Mouse (Mus musculus): ENCODE measurements around the gene Spata31d1c. TPM values are rescaled to one million over a fixed set of nuclear protein-coding genes. Genes with fewer than 3 reads are reported as not detected.

Spata31d1c gene
- polyA plus RNA-seq (2015; fragmentation: Nextera tagmentation; extraction: Ambion mirVana) = not detected in 2 replicates

GRCm38 (mm10) chr13:65032758-65033157 is at the start of gene Spata31d1c:
Spata31d1c (plus strand) TSS chr13:65033058.
- no peaks in the 10 kb centered on the region for H3K36me3 ChIP-seq (ENCODE audit: control insufficient read depth, insufficient read depth, low read length)
- no peaks in the 10 kb centered on the region for H3K4me1 ChIP-seq (ENCODE audit: control insufficient read depth, insufficient read depth, low read depth, low read length)
- H3K4me2 ChIP-seq (ENCODE audit: low read length) = no peak within 1 kb of the TSS
- no peak within 1 kb of the TSS for H3K9ac ChIP-seq (ENCODE audit: low read depth, low read length)
- no peaks in the 10 kb centered on the region for H3K27me3 ChIP-seq (replicated peaks; ENCODE audit: control insufficient read depth, insufficient read depth, low read length)
- ATAC-seq = no peak
- H3K4me3 ChIP-seq (ENCODE audit: low read length) = no peak within 1 kb of the TSS
- H3K27ac ChIP-seq (ENCODE audit: low read depth, low read length) = no peak within 1 kb of the TSS
- H3K9me3 ChIP-seq (ENCODE audit: control insufficient read depth, low read length) = no peaks in the 10 kb centered on the region

GRCm38 (mm10) chr13:64988828-64989227 is 44.0 kb upstream of the Spata31d1c start:
- H3K9ac ChIP-seq (ENCODE audit: low read depth, low read length) = no peak overlapping the region
- no peak overlapping the region for H3K4me3 ChIP-seq (ENCODE audit: low read length)
- H3K9me3 ChIP-seq (ENCODE audit: control insufficient read depth, low read length) = no peaks in the 10 kb centered on the region
- no peak overlapping the region for H3K27ac ChIP-seq (ENCODE audit: low read depth, low read length)
- no peaks in the 10 kb centered on the region for H3K36me3 ChIP-seq (ENCODE audit: control insufficient read depth, insufficient read depth, low read length)
- no peaks in the 10 kb centered on the region for H3K27me3 ChIP-seq (replicated peaks; ENCODE audit: control insufficient read depth, insufficient read depth, low read length)
- H3K4me2 ChIP-seq (ENCODE audit: low read length) = no peak overlapping the region
- ATAC-seq = no peak
- H3K4me1 ChIP-seq (ENCODE audit: control insufficient read depth, insufficient read depth, low read depth, low read length) = no peaks in the 10 kb centered on the region

GRCm38 (mm10) chr13:65005414-65005813 is 27.4 kb upstream of the Spata31d1c start:
- H3K4me1 ChIP-seq (ENCODE audit: control insufficient read depth, insufficient read depth, low read depth, low read length) = no peaks in the 10 kb centered on the region
- H3K9me3 ChIP-seq (ENCODE audit: control insufficient read depth, low read length) = no peaks in the 10 kb centered on the region
- no peak overlapping the region for H3K9ac ChIP-seq (ENCODE audit: low read depth, low read length)
- no peaks in the 10 kb centered on the region for H3K27me3 ChIP-seq (replicated peaks; ENCODE audit: control insufficient read depth, insufficient read depth, low read length)
- no peak overlapping the region for H3K4me2 ChIP-seq (ENCODE audit: low read length)
- H3K27ac ChIP-seq (ENCODE audit: low read depth, low read length) = no peak overlapping the region
- H3K36me3 ChIP-seq (ENCODE audit: control insufficient read depth, insufficient read depth, low read length) = no peaks in the 10 kb centered on the region
- no peak overlapping the region for H3K4me3 ChIP-seq (ENCODE audit: low read length)
- ATAC-seq = no peak

GRCm38 (mm10) chr13:65006760-65007159 is 26.1 kb upstream of the Spata31d1c start:
- no peak for ATAC-seq
- 84% methylated on average over 1 of the region's 1 CpGs for WGBS

GRCm38 (mm10) chr13:65007971-65008370 is 24.9 kb upstream of the Spata31d1c start:
- 70% methylated on average over 1 of the region's 1 CpGs for WGBS
- H3K9ac ChIP-seq (ENCODE audit: low read depth, low read length) = no peak overlapping the region
- no peak overlapping the region for H3K4me2 ChIP-seq (ENCODE audit: low read length)
- no peak overlapping the region for H3K4me3 ChIP-seq (ENCODE audit: low read length)
- H3K9me3 ChIP-seq (ENCODE audit: control insufficient read depth, low read length) = no peaks in the 10 kb centered on the region
- H3K27ac ChIP-seq (ENCODE audit: low read depth, low read length) = no peak overlapping the region
- H3K27me3 ChIP-seq (replicated peaks; ENCODE audit: control insufficient read depth, insufficient read depth, low read length) = no peaks in the 10 kb centered on the region
- no peak for ATAC-seq
- H3K4me1 ChIP-seq (ENCODE audit: control insufficient read depth, insufficient read depth, low read depth, low read length) = no peaks in the 10 kb centered on the region
- no peaks in the 10 kb centered on the region for H3K36me3 ChIP-seq (ENCODE audit: control insufficient read depth, insufficient read depth, low read length)

More at GRCm38 (mm10) chr13:65006760-65007159, 26.1 kb upstream of the Spata31d1c start:
- no peak overlapping the region for H3K4me3 ChIP-seq (ENCODE audit: low read length)
- no peak overlapping the region for H3K4me2 ChIP-seq (ENCODE audit: low read length)
- H3K27ac ChIP-seq (ENCODE audit: low read depth, low read length) = no peak overlapping the region
- no peaks in the 10 kb centered on the region for H3K36me3 ChIP-seq (ENCODE audit: control insufficient read depth, insufficient read depth, low read length)
- no peak overlapping the region for H3K9ac ChIP-seq (ENCODE audit: low read depth, low read length)
- no peaks in the 10 kb centered on the region for H3K9me3 ChIP-seq (ENCODE audit: control insufficient read depth, low read length)
- no peaks in the 10 kb centered on the region for H3K4me1 ChIP-seq (ENCODE audit: control insufficient read depth, insufficient read depth, low read depth, low read length)
- H3K27me3 ChIP-seq (replicated peaks; ENCODE audit: control insufficient read depth, insufficient read depth, low read length) = no peaks in the 10 kb centered on the region

GRCm38 (mm10) chr13:65011052-65011738 is 21.7 kb upstream of the Spata31d1c start:
- Histone ChIP-seq H3K36me3 (ENCODE audit: control insufficient read depth, insufficient read depth, low read length) (no peaks in the 10 kb centered on the region), H3K4me3 (ENCODE audit: low read length) (no peak overlapping the region), H3K9me3 (ENCODE audit: control insufficient read depth, low read length) (no peaks in the 10 kb centered on the region), H3K27ac (ENCODE audit: low read depth, low read length) (no peak overlapping the region), H3K4me1 (ENCODE audit: control insufficient read depth, insufficient read depth, low read depth, low read length) (no peaks in the 10 kb centered on the region), H3K4me2 (ENCODE audit: low read length) (no peak overlapping the region), H3K27me3 (replicated peaks; ENCODE audit: control insufficient read depth, insufficient read depth, low read length) (no peaks in the 10 kb centered on the region), H3K9ac (ENCODE audit: low read depth, low read length) (no peak overlapping the region)
- ATAC-seq = no peak
- 68% methylated on average over 4 of the region's 4 CpGs for WGBS

- Histone ChIP-seq H3K27ac (ENCODE audit: low read depth, low read length) (no peak overlapping the region), H3K9ac (ENCODE audit: low read depth, low read length) (no peak overlapping the region), H3K27me3 (replicated peaks; ENCODE audit: control insufficient read depth, insufficient read depth, low read length) (no peaks in the 10 kb centered on the region), H3K4me1 (ENCODE audit: control insufficient read depth, insufficient read depth, low read depth, low read length) (no peaks in the 10 kb centered on the region), H3K36me3 (ENCODE audit: control insufficient read depth, insufficient read depth, low read length) (no peaks in the 10 kb centered on the region), H3K4me2 (ENCODE audit: low read length) (no peak overlapping the region), H3K9me3 (ENCODE audit: control insufficient read depth, low read length) (no peaks in the 10 kb centered on the region), H3K4me3 (ENCODE audit: low read length) (no peak overlapping the region)
- 67% methylated on average over 4 of the region's 4 CpGs for WGBS
- ATAC-seq = no peak
Measured at GRCm38 (mm10) chr13:65035057-65035456, 2.2 kb downstream of the Spata31d1c start.

GRCm38 (mm10) chr13:65052660-65053059 is 19.8 kb downstream of the Spata31d1c start, which contains the start of gene Prss47:
Prss47 (minus strand) TSS chr13:65052760.
- H3K9me3 ChIP-seq (ENCODE audit: control insufficient read depth, low read length) = 0 out of 2 replicates have a peak, but pooled peaks cover 4% of the 10 kb centered on the region
- no peak within 1 kb of the TSS for H3K4me2 ChIP-seq (ENCODE audit: low read length)
- no peaks in the 10 kb centered on the region for H3K4me1 ChIP-seq (ENCODE audit: control insufficient read depth, insufficient read depth, low read depth, low read length)
- no peak within 1 kb of the TSS for H3K27ac ChIP-seq (ENCODE audit: low read depth, low read length)
- H3K4me3 ChIP-seq (ENCODE audit: low read length) = no peak within 1 kb of the TSS
- no peaks in the 10 kb centered on the region for H3K36me3 ChIP-seq (ENCODE audit: control insufficient read depth, insufficient read depth, low read length)
- H3K9ac ChIP-seq (ENCODE audit: low read depth, low read length) = no peak within 1 kb of the TSS
- ATAC-seq = no peak
- no peaks in the 10 kb centered on the region for H3K27me3 ChIP-seq (replicated peaks; ENCODE audit: control insufficient read depth, insufficient read depth, low read length)
- WGBS = 91% methylated on average over 9 of the region's 9 CpGs

- H3K4me2 ChIP-seq (ENCODE audit: low read length) = no peak overlapping the region
- H3K27ac ChIP-seq (ENCODE audit: low read depth, low read length) = no peak overlapping the region
- H3K9ac ChIP-seq (ENCODE audit: low read depth, low read length) = no peak overlapping the region
- peaks cover 16% of the 10 kb centered on the region for H3K36me3 ChIP-seq (ENCODE audit: control insufficient read depth, insufficient read depth, low read length)
- no peaks in the 10 kb centered on the region for H3K4me1 ChIP-seq (ENCODE audit: control insufficient read depth, insufficient read depth, low read depth, low read length)
- no peaks in the 10 kb centered on the region for H3K9me3 ChIP-seq (ENCODE audit: control insufficient read depth, low read length)
- WGBS = 95% methylated on average over 2 of the region's 2 CpGs
- no peaks in the 10 kb centered on the region for H3K27me3 ChIP-seq (replicated peaks; ENCODE audit: control insufficient read depth, insufficient read depth, low read length)
- no peak overlapping the region for H3K4me3 ChIP-seq (ENCODE audit: low read length)
- no peak for ATAC-seq
Measured at GRCm38 (mm10) chr13:65069969-65070368, 37.1 kb downstream of the Spata31d1c start.
